8 mouse cellular contexts compared by ENCODE assay signal in the genomic region with DNA sequence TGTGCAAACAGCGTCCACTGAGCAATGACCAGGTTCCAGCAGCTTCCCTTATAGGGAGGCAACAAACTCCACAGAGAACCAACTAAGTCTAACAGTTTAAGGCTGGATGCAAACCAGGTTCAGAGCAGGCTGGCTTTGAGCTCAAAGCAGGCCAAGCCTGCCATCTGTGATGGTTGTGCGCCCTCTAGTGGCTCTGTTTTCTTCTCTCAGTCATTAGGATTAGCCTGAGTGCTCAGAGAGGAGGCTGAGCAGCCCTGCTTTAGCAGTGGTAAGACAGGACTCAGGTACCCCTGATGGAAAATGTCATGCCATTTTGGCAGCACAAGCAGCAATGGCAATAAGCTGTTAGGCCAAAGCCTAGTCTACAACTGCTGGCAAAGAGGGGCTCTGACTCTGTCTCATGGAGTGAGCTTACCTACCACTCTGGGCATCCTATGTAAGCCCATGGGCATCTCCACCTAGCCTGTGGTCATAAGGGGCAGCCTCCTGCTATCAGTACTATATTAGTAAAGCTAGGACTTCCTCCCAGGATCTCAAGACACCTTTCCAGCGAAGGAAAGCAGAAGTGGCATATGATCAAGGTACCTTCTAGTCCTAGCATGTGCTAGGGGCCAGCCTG. TPM values are rescaled to one million over a fixed set of nuclear protein-coding genes. Genes with fewer than 3 reads are reported as not detected.
A peak's percentile ranks its signal among the peaks of the same experiment; 100 is the strongest.
DNase-seq lines count a peak whose midpoint lies in the region; ATAC-seq and TF ChIP-seq lines count a peak whose summit lies in the region.

No protein-coding gene starts in this region.

- no peaks in the 10 kb centered on the region for H3K9me3 ChIP-seq in ES-E14 (ENCODE audit: control insufficient read depth, insufficient read depth, low read depth, low read length)
- no peaks in the 10 kb centered on the region for H3K9me3 ChIP-seq in forebrain, embryonic 15.5 days

- H3K4me2 ChIP-seq in forebrain, embryonic 15.5 days (replicated peaks): no peak overlapping the region

- in situ Hi-C loops in ES-E14 (cut with MboI; ENCODE audit: low sequenced_read_pairs in 2 of 2, unreplicated experiment in 2 of 2): loop anchor here in 1 of 2 experiments (5.0 kb wide), 1 partner anchor 35 kb away; no protein-coding TSS in a partner anchor

- H3K9ac ChIP-seq in ES-E14 (ENCODE audit: insufficient read depth, low read depth, low read length, poor library complexity, severe bottlenecking): no peak overlapping the region
- no peak overlapping the region for H3K9ac ChIP-seq in forebrain, embryonic 15.5 days (replicated peaks)

- WGBS in forebrain, embryonic 15.5 days: 27% methylated on average over 3 of the region's 3 CpGs

- peaks cover 8% of the 10 kb centered on the region; the same call in 1 of the 2 replicates for H3K36me3 ChIP-seq in ES-E14 (ENCODE audit: control insufficient read depth, insufficient read depth, low read length, poor library complexity, severe bottlenecking)
- peaks cover 13% of the 10 kb centered on the region for H3K36me3 ChIP-seq in forebrain, embryonic 15.5 days

- no peaks in the 10 kb centered on the region for H3K27me3 ChIP-seq in forebrain, embryonic 15.5 days

- peak; percentile 87 for ATAC-seq in forebrain, embryonic 15.5 days (replicated peaks)
- ATAC-seq in neutrophil, adult 5-6 weeks (ENCODE audit: extremely low read depth, insufficient number of reproducible peaks, low FRiP score, poor library complexity, severe bottlenecking): peak; percentile 84

- H3K4me3 ChIP-seq in ES-E14 (ENCODE audit: insufficient read depth in 1 of 2, low read depth in 1 of 2, low read length in 2 of 2, poor library complexity in 1 of 2, severe bottlenecking in 1 of 2): no peak overlapping the region
- no peak overlapping the region for H3K4me3 ChIP-seq in forebrain, embryonic 15.5 days

- no peak overlapping the region for H3K27ac ChIP-seq in ES-E14 (ENCODE audit: insufficient read depth, low read depth, low read length, poor library complexity, severe bottlenecking)
- no peak overlapping the region for H3K27ac ChIP-seq in forebrain, embryonic 15.5 days (replicated peaks)

- peaks cover 0 to 4% of the 10 kb centered on the region in 2 experiments; a peak in 1 of 4 replicates for H3K4me1 ChIP-seq in ES-E14 (ENCODE audit: control insufficient read depth in 2 of 2, insufficient read depth in 2 of 2, low read length in 2 of 2, poor library complexity in 1 of 2)
- no peaks in the 10 kb centered on the region for H3K4me1 ChIP-seq in forebrain, embryonic 15.5 days

- DNase-seq in ES-E14 (ENCODE audit: low read depth, low spot score): peak; percentile 80
- peak; percentile 83 for DNase-seq in cerebellum, adult 11 months
- peak; percentile 93 for DNase-seq in heart, postnatal 4 days
- DNase-seq in layer of hippocampus, adult 18-20 months (ENCODE audit: low spot score in 2 of 2): peak; percentile 82 to 95
- DNase-seq in lung, adult 18-20 months: peak; percentile 78 to 85
- DNase-seq in testis, postnatal 10 days (ENCODE audit: low spot score): peak; percentile 95

TF ChIP-seq in ES-E14, 5 proteins besides CTCF, POLR2A, EP300 and RAD21:
- peak; percentile 80; the same call in 1 of the 2 replicates for TF ChIP-seq ZC3H11A (IDR thresholded peaks at IDR 0.05; ENCODE audit: borderline replicate concordance, low read depth, low read length)
- no peak for TF ChIP-seq MAFK (IDR thresholded peaks at IDR 0.05; ENCODE audit: insufficient read depth, low read depth, low read length)

RNA-seq across cellular contexts. Expression of a gene that starts 12.3 kb away (rescaled TPM):
- 14.4 and 21.3 TPM in 2 replicates for total RNA-seq in ES-E14 (2012; rRNA removed)
- polyA plus RNA-seq in forebrain, embryonic 15.5 days (2015; fragmentation: Nextera tagmentation; extraction: Ambion mirVana): 25.0 TPM in 2 replicates
- 10 to 100 TPM; 24.1 to 26.5 TPM for total RNA-seq in heart, postnatal 4 days (2021)
- 10 to 100 TPM; 79.0 to 95.7 TPM for total RNA-seq in layer of hippocampus, adult 18-20 months (2021)
- total RNA-seq in neutrophil, adult 5-6 weeks (2017): 59.7 and 65.6 TPM in 2 replicates

RNA-seq across cellular contexts. Expression of a gene that starts 27.5 kb away (rescaled TPM):
- 45.5 and 53.2 TPM in 2 replicates for total RNA-seq in ES-E14 (2012; rRNA removed)
- polyA plus RNA-seq in forebrain, embryonic 15.5 days (2015; fragmentation: Nextera tagmentation; extraction: Ambion mirVana): 55.8 and 58.0 TPM in 2 replicates
- 10 to 100 TPM; 82.7 to 84.7 TPM for total RNA-seq in heart, postnatal 4 days (2021)
- total RNA-seq in layer of hippocampus, adult 18-20 months (2021): 10 to 100 TPM; 66.1 to 66.9 TPM
- 24.2 and 33.9 TPM in 2 replicates for total RNA-seq in neutrophil, adult 5-6 weeks (2017)

RNA-seq across cellular contexts. Expression of a gene that starts 27.6 kb away (rescaled TPM):
- 8.7 and 11.2 TPM in 2 replicates for total RNA-seq in ES-E14 (2012; rRNA removed)
- 3.0 and 3.6 TPM in 2 replicates for polyA plus RNA-seq in forebrain, embryonic 15.5 days (2015; fragmentation: Nextera tagmentation; extraction: Ambion mirVana)
- 10 to 100 TPM; 17.7 to 18.2 TPM for total RNA-seq in heart, postnatal 4 days (2021)
- 1 to 10 TPM; 4.5 to 5.3 TPM for total RNA-seq in layer of hippocampus, adult 18-20 months (2021)
- 0.12 and 1.4 TPM in 2 replicates for total RNA-seq in neutrophil, adult 5-6 weeks (2017)

RNA-seq across cellular contexts. Expression of a gene that starts 42.5 kb away (rescaled TPM):
- total RNA-seq in ES-E14 (2012; rRNA removed): 127 and 131 TPM in 2 replicates
- polyA plus RNA-seq in forebrain, embryonic 15.5 days (2015; fragmentation: Nextera tagmentation; extraction: Ambion mirVana): 162 and 171 TPM in 2 replicates
- total RNA-seq in heart, postnatal 4 days (2021): 10 to 100 TPM; 89.5 to 92.6 TPM
- 10 to 100 TPM; 79.8 to 81.0 TPM for total RNA-seq in layer of hippocampus, adult 18-20 months (2021)
- 14.2 and 15.4 TPM in 2 replicates for total RNA-seq in neutrophil, adult 5-6 weeks (2017)

RNA-seq across cellular contexts. Expression of a gene that starts 51.9 kb away (rescaled TPM):
- 35.2 and 43.5 TPM in 2 replicates for total RNA-seq in ES-E14 (2012; rRNA removed)
- polyA plus RNA-seq in forebrain, embryonic 15.5 days (2015; fragmentation: Nextera tagmentation; extraction: Ambion mirVana): 103 and 115 TPM in 2 replicates
- 10 to 100 TPM; 15.2 to 15.5 TPM for total RNA-seq in heart, postnatal 4 days (2021)
- 10 to 100 TPM; 17.7 to 18.0 TPM for total RNA-seq in layer of hippocampus, adult 18-20 months (2021)
- total RNA-seq in neutrophil, adult 5-6 weeks (2017): 12.0 and 12.3 TPM in 2 replicates
